Mouse (Mus musculus) heart, postnatal 0 days (tissue): ENCODE data around the gene Elp6.

Experiments
- CTCF ChIP-seq: IDR thresholded peaks from 2 replicates; pipeline ENCODE4 v1.5.1; 2016; ENCODE audit warnings: antibody characterized with exemption, control low read depth, low read depth
- EP300 ChIP-seq: IDR thresholded peaks from 2 replicates; pipeline ENCODE4 v1.6.1; 2016; ENCODE audit warnings: antibody characterized with exemption, low read depth

DNA sequence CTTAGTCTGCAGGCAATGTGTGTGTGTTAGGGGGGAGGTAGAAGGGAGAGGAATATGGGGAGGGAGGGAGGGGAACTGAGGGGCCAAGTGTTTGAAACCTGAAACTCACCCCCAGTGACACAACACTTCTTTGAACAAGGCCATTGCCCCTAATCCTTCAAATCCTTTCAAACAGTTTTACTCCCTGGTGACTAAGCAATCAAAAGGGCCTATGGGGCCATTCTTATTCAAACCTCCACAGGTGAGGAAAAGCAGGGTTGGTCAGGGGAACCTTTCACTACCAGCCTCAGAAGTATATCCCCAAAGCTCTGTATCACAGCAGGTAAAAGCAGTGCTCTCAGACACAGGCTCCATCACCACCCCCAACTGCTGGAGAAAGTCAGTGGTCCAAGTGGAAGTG lies 18.0 kb downstream of the Elp6 start:
- TF ChIP-seq EP300 (no peak), CTCF (no peak)
